Mouse (Mus musculus) cortical plate, adult 2 months (tissue): ENCODE measurements around the gene Arhgef3.

ENCODE experiments used
- CTCF ChIP-seq: fragments of 200-500 bp; IDR thresholded peaks from 2 replicates; pipeline ENCODE4 v1.5.1; 2011; ENCODE audit warnings: mild to moderate bottlenecking, control low read depth, low read length; ENCODE audit not compliant: insufficient read depth; ENCODE audit errors: extremely low read depth
- POLR2A ChIP-seq: fragments of 200-500 bp; IDR thresholded peaks from 2 replicates; pipeline ENCODE4 v1.6.1; 2011; ENCODE audit warnings: mild to moderate bottlenecking, low read length, control low read depth; ENCODE audit not compliant: insufficient read depth; ENCODE audit errors: extremely low read depth

GRCm38 (mm10) chr14:27328952-27329351, 214.3 kb downstream of the Arhgef3 start:
- TF ChIP-seq CTCF (no peak), POLR2A (no peak)
